Mouse (Mus musculus) myocyte (in vitro differentiated cells): ENCODE data around the gene Sprn. TPM values are rescaled to one million over a fixed set of nuclear protein-coding genes. Genes with fewer than 3 reads are reported as not detected.
"Not testable (repeated sequence)": the region's sequence is repeated elsewhere in the genome, so short reads cannot be mapped to it uniquely, and the experiment has no call there.

Experiments
- H3K27me3 ChIP-seq: one replicate; pipeline ENCODE4 v1.6.1; 2011; ENCODE audit not compliant: control insufficient read depth, insufficient read depth, insufficient read length
- H3K36me3 ChIP-seq: one replicate; pipeline ENCODE4 v1.6.1; 2011; ENCODE audit not compliant: control insufficient read depth, insufficient read depth
- H3K4me2 ChIP-seq: one replicate; pipeline ENCODE4 v1.6.1; 2011; ENCODE audit warnings: low read depth, control low read depth
- H3K4me3 ChIP-seq: one replicate; pipeline ENCODE4 v1.5.1; 2011; ENCODE audit warnings: mild to moderate bottlenecking, control low read depth, moderate library complexity
- H3K79me2 ChIP-seq: one replicate; pipeline ENCODE4 v1.6.1; 2011; ENCODE audit not compliant: control insufficient read depth, insufficient read depth
- H3ac ChIP-seq: one replicate; pipeline ENCODE4 v1.6.1; 2011; ENCODE audit not compliant: control insufficient read depth, insufficient read length
- CEBPB ChIP-seq: IDR thresholded peaks from 2 replicates; pipeline ENCODE4 v1.6.1; 2011; ENCODE audit warnings: mild to moderate bottlenecking, moderate library complexity; ENCODE audit not compliant: poor library complexity, insufficient read depth, severe bottlenecking
- E2F4 ChIP-seq: IDR thresholded peaks from one replicate; pipeline ENCODE4 v1.6.1; 2011; ENCODE audit warnings: mild to moderate bottlenecking, control low read depth, moderate library complexity; ENCODE audit not compliant: insufficient read depth
- MAX ChIP-seq: IDR thresholded peaks from one replicate; pipeline ENCODE4 v1.6.1; 2011; ENCODE audit warnings: low read depth, mild to moderate bottlenecking, control low read depth
- MYOD1 ChIP-seq, 3 experiments: IDR thresholded peaks; one replicate each; pipeline ENCODE4 v1.6.1; 2011; ENCODE audit warnings: control low read depth in 2 of 3, low read depth in 2 of 3, mild to moderate bottlenecking in 2 of 3, moderate library complexity in 1 of 3; ENCODE audit not compliant: insufficient read length in 2 of 3, control insufficient read depth in 1 of 3
- MYOG ChIP-seq, 3 experiments: IDR thresholded peaks; one replicate each; pipeline ENCODE4 v1.6.1; 2011; ENCODE audit warnings: control low read depth in 2 of 3, low read depth in 2 of 3, mild to moderate bottlenecking in 2 of 3; ENCODE audit not compliant: insufficient read length in 2 of 3, control insufficient read depth in 1 of 3, insufficient read depth in 1 of 3
- POLR2A ChIP-seq: IDR thresholded peaks from one replicate; pipeline ENCODE4 v1.6.1; 2011; ENCODE audit warnings: low read depth, mild to moderate bottlenecking, control low read depth, moderate library complexity; ENCODE audit not compliant: insufficient read length
- POLR2AphosphoS2 ChIP-seq: IDR thresholded peaks from one replicate; pipeline ENCODE4 v1.6.1; 2011; ENCODE audit warnings: low read depth, control low read depth; ENCODE audit not compliant: insufficient read length
- REST ChIP-seq: IDR thresholded peaks from one replicate; pipeline ENCODE4 v1.6.1; 2011; ENCODE audit warnings: mild to moderate bottlenecking, control low read depth, moderate library complexity; ENCODE audit not compliant: insufficient read depth, insufficient read length
- SRF ChIP-seq: IDR thresholded peaks from one replicate; pipeline ENCODE4 v1.6.1; 2011; ENCODE audit warnings: low read depth; ENCODE audit not compliant: control insufficient read depth, insufficient read length
- TCF12 ChIP-seq: IDR thresholded peaks from one replicate; pipeline ENCODE4 v1.6.1; 2011; ENCODE audit warnings: mild to moderate bottlenecking, control low read depth; ENCODE audit not compliant: poor library complexity, insufficient read depth, severe bottlenecking
- TCF3 ChIP-seq: IDR thresholded peaks from one replicate; pipeline ENCODE4 v1.6.1; 2011; ENCODE audit warnings: low read depth, control low read depth; ENCODE audit not compliant: insufficient read length
- USF1 ChIP-seq: IDR thresholded peaks from one replicate; pipeline ENCODE4 v1.6.1; 2011; ENCODE audit warnings: low read depth, mild to moderate bottlenecking, control low read depth, moderate library complexity
- polyA plus RNA-seq: library from polyadenylated mRNA; unstranded; fragments of >200 nt; fragmentation: generic; extraction: Trizol; gene quantifications from one replicate; pipeline ENCODE4 v1.2.1, GENCODE M21; 2012; ENCODE audit warnings: missing spikeins

Sprn gene
- polyA plus RNA-seq, 1 experiment, result not detected

- peak overlapping the region; percentile 86 for H3K4me2 ChIP-seq
- TF ChIP-seq MYOD1 (IDR thresholded peaks at IDR 0.05; ENCODE audit: control insufficient read depth in 1 of 3, insufficient read length in 2 of 3, low read depth in 2 of 3) (peak in 1 of 3 experiments; percentile 20), POLR2AphosphoS2 (no peak)
- H3ac ChIP-seq, result peak overlapping the region; percentile 35
- H3K4me3 ChIP-seq, result peak overlapping the region; percentile 35
- no peaks in the 10 kb centered on the region for H3K27me3 ChIP-seq
- H3K79me2 ChIP-seq, result no peaks in the 10 kb centered on the region
- no peaks in the 10 kb centered on the region for H3K36me3 ChIP-seq
These were observed 16.7 kb downstream of the Sprn start for GRCm38 (mm10) chr7:140138021-140138310.

GRCm38 (mm10) chr7:140137135-140138020 is 17.3 kb downstream of the Sprn start, which contains the start of gene Mtg1:
TSS of gene Mtg1 (plus strand) at chr7:140137564.
- Histone ChIP-seq H3K4me3 (peak within 1 kb of the TSS; percentile 35), H3K36me3 (no peaks in the 10 kb centered on the region), H3K79me2 (no peaks in the 10 kb centered on the region), H3K27me3 (no peaks in the 10 kb centered on the region), H3ac (peak within 1 kb of the TSS; percentile 35), H3K4me2 (peak within 1 kb of the TSS; percentile 86)
- TF ChIP-seq MYOD1 (IDR thresholded peaks at IDR 0.05; ENCODE audit: control insufficient read depth in 1 of 3, insufficient read length in 2 of 3, low read depth in 2 of 3) (peak in 2 of 3 experiments; percentile 4 to 63), POLR2AphosphoS2 (peak; percentile 95), TCF3 (no peak), E2F4 (no peak), USF1 (no peak), SRF (no peak), REST (peak; percentile 45), MYOG (IDR thresholded peaks at IDR 0.05; ENCODE audit: control insufficient read depth in 1 of 3, insufficient read depth in 1 of 3, insufficient read length in 2 of 3, low read depth in 2 of 3) (peak in 2 of 3 experiments; percentile 82 to 86), POLR2A (peak; percentile 83), MAX (peak; percentile 84), TCF12 (no peak), CEBPB (no peak)

GRCm38 (mm10) chr7:140135106-140135770 is 19.4 kb downstream of the Sprn start:
- no peaks in the 10 kb centered on the region for H3K27me3 ChIP-seq
- H3ac ChIP-seq, result no peak overlapping the region
- H3K4me2 ChIP-seq, result no peak overlapping the region
- H3K4me3 ChIP-seq, result no peak overlapping the region
- H3K36me3 ChIP-seq, result no peaks in the 10 kb centered on the region
- no peaks in the 10 kb centered on the region for H3K79me2 ChIP-seq
- TF ChIP-seq POLR2AphosphoS2, result no peak
- TF ChIP-seq MYOG (IDR thresholded peaks at IDR 0.05; ENCODE audit: control insufficient read depth in 1 of 3, insufficient read depth in 1 of 3, insufficient read length in 2 of 3, low read depth in 2 of 3), result no peak
- TF ChIP-seq CEBPB, result no peak
- TF ChIP-seq REST, result no peak
- TF ChIP-seq USF1, result no peak

DNA sequence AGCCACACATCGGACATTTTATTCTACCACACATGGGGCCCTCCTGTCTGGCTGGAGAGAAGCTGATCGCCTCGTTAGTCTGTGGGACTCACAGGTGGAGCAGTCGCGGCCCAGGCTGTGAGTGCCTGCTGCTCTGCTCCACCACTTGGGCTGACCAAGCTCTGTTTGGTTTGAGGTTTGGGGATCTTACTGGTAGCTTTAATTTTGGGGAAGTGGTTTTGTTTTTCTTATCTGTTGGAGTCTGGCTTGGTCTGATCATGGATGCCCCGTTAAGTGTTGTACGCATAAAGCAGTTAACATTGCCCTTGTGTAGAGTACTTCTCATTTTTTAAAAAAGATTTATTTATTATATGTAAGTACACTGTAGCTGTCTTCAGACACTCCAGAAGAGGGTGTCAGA is 20.6 kb downstream of the Sprn start:
- H3K4me2 ChIP-seq, H3K79me2 ChIP-seq, H3K4me3 ChIP-seq, H3ac ChIP-seq, H3K27me3 ChIP-seq, H3K36me3 ChIP-seq: not testable (repeated sequence)

DNA sequence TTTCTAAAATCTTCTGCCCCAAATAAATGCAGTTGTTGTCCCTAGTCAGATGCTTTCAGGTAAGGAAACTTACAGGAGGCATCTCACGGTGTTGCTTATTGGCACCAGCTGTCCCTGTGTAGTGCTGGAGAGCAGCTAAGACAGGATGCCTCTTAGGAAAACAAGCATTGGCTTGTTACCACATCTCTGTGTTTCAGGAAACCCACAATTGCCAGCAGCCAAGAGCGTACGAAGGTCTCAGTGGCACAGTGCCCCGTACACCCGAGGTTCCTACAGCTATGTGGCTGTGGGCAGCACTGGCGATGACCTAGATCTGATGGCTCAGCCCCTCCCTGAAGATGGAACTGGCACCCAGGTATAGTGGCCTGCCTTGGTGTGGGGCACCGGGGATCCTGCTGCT is 22.5 kb downstream of the Sprn start:
- not testable (repeated sequence) for H3K27me3 ChIP-seq, H3ac ChIP-seq, H3K79me2 ChIP-seq, H3K36me3 ChIP-seq, H3K4me2 ChIP-seq, H3K4me3 ChIP-seq

DNA sequence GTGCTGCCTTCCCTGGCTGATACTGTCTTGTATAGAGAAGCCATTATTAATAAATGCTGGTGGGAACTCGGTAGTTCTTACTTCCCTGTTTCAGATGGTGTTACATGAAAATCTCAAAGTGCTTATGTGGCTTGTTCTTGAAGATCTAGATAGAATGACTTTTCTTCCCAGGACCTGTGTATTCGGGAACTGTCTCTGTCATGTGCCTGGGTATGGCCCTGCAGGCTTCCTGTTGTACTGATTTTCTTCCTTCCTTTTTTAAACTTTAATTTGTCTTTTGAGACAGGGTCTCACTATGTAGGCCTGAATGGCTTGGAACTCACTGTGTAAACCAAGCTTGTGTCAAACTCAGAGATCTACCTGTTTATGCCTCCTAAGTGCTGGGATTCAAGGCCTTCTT is 26.8 kb downstream of the Sprn start:
- no peak overlapping the region for H3ac ChIP-seq
- H3K36me3 ChIP-seq, result no peaks in the 10 kb centered on the region
- H3K27me3 ChIP-seq, result no peaks in the 10 kb centered on the region
- no peak overlapping the region for H3K4me3 ChIP-seq
- TF ChIP-seq POLR2AphosphoS2 (no peak), POLR2A (no peak), CEBPB (no peak), MYOD1 (IDR thresholded peaks at IDR 0.05; ENCODE audit: control insufficient read depth in 1 of 3, insufficient read length in 2 of 3, low read depth in 2 of 3) (no peak), E2F4 (no peak), SRF (no peak)
- no peaks in the 10 kb centered on the region for H3K79me2 ChIP-seq
- no peak overlapping the region for H3K4me2 ChIP-seq
